18 mouse cellular contexts compared by ENCODE assay signal in the genomic region with DNA sequence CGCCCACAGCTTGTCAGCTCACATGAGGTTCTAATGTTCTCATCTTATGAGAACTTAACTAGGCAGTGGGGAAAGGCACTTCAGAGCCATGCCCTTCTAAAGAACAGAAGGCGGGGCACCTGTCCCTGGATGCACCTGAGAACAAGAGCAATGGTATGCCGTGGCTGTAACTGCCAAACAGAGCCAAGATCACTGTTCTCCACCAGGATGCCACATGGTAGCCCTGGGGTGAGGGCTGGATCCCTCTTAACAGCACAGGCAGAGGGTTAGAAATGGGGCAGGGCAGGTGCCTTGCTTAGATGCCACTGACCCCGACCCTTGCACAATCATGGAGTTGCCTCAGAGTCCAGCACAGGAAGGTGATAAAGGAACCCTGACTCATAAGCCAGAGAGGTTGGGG.
A peak's percentile ranks its signal among the peaks of the same experiment; 100 is the strongest.
DNase-seq lines count a peak whose midpoint lies in the region; ATAC-seq lines count a peak whose summit lies in the region.
"Had no signal": no experiment of that assay in that cellular context is flagged by ENCODE, and none has a peak within 500 bp of the region (broad histone marks: within the 10 kb centered on the region; RNA-seq: fewer than 3 reads in every experiment).

No protein-coding gene starts in this region.

- H3K4me2 ChIP-seq in liver, embryonic 11.5 days: no peak overlapping the region
- H3K4me2 ChIP-seq in liver, embryonic 13.5 days: no peak overlapping the region
- no peak overlapping the region for H3K4me2 ChIP-seq in lung, embryonic 16.5 days (ENCODE audit: low read depth, low read length)
- H3K4me2 ChIP-seq: hindbrain, embryonic 13.5 days; midbrain, embryonic 15.5 days; neural tube, embryonic 15.5 days had no signal

- ATAC-seq in liver, embryonic 11.5 days (replicated peaks; ENCODE audit: low FRiP score): no peak; the same call in 1 of the 2 replicates
- ATAC-seq in liver, embryonic 13.5 days (ENCODE audit: low read depth): peak; percentile 68
- 0 out of 2 replicates have a peak, but pooled peaks have one; percentile 20 for ATAC-seq in lung, embryonic 16.5 days (ENCODE audit: low read depth)
- ATAC-seq: midbrain, embryonic 15.5 days had no signal

- H3K4me1 ChIP-seq in liver, embryonic 11.5 days (replicated peaks; ENCODE audit: control insufficient read depth, insufficient read depth, low read length): peaks cover 3% of the 10 kb centered on the region; the same call in 1 of the 2 replicates
- H3K4me1 ChIP-seq in liver, embryonic 13.5 days (replicated peaks): peaks cover 21% of the 10 kb centered on the region
- H3K4me1 ChIP-seq in lung, embryonic 16.5 days (replicated peaks; ENCODE audit: control insufficient read depth, insufficient read depth, low read length): peaks cover 16% of the 10 kb centered on the region

- peak; percentile 25 for DNase-seq in liver
- no peak for DNase-seq in liver, embryonic 11.5 days (ENCODE audit: low spot score)
- no peak for DNase-seq in liver, embryonic 13.5 days
- DNase-seq in yolk sac, embryonic 10.5 days (ENCODE audit: low spot score): peak; percentile 67
- DNase-seq in right cerebral cortex, postnatal 36 days (ENCODE audit: low spot score in 2 of 2): no peak
- no peak for DNase-seq in spleen, postnatal 36 days (ENCODE audit: low spot score in 2 of 2)
- no peak for DNase-seq in cerebellum, postnatal 10 days
- DNase-seq: cerebellum, adult 11 months; cerebellum, postnatal 25 days; embryo, embryonic 11 days; heart, postnatal 14 days; right cerebral cortex, postnatal 25 days had no signal

- WGBS in liver, embryonic 11.5 days: 80% methylated on average over 4 of the region's 4 CpGs
- WGBS in liver, embryonic 13.5 days (ENCODE audit: insufficient replicate concordance): 53% methylated on average over 4 of the region's 4 CpGs
- WGBS in lung, embryonic 16.5 days: 69% methylated on average over 4 of the region's 4 CpGs

- no peaks in the 10 kb centered on the region for H3K27me3 ChIP-seq in liver, embryonic 11.5 days (replicated peaks; ENCODE audit: control insufficient read depth, insufficient read depth, low read length)
- H3K27me3 ChIP-seq in liver, embryonic 13.5 days: no peaks in the 10 kb centered on the region
- H3K27me3 ChIP-seq in lung, embryonic 16.5 days (ENCODE audit: control insufficient read depth, insufficient read depth, low read depth, low read length): no peaks in the 10 kb centered on the region
- H3K27me3 ChIP-seq: hindbrain, embryonic 13.5 days had no signal

- H3K36me3 ChIP-seq in liver, embryonic 11.5 days (ENCODE audit: control insufficient read depth, insufficient read depth, low read length): no peaks in the 10 kb centered on the region
- H3K36me3 ChIP-seq in liver, embryonic 13.5 days: no peaks in the 10 kb centered on the region
- H3K36me3 ChIP-seq in lung, embryonic 16.5 days (ENCODE audit: control insufficient read depth, insufficient read depth, low read length): peaks cover 6% of the 10 kb centered on the region; the same call in 1 of the 2 replicates
- H3K36me3 ChIP-seq: hindbrain, embryonic 13.5 days; midbrain, embryonic 15.5 days; neural tube, embryonic 15.5 days had no signal

- no peak overlapping the region for H3K9ac ChIP-seq in liver, embryonic 11.5 days (ENCODE audit: low read depth, low read length)
- no peak overlapping the region for H3K9ac ChIP-seq in liver, embryonic 13.5 days
- no peak overlapping the region for H3K9ac ChIP-seq in lung, embryonic 16.5 days (ENCODE audit: low read length)
- H3K9ac ChIP-seq: hindbrain, embryonic 13.5 days; midbrain, embryonic 15.5 days; neural tube, embryonic 15.5 days had no signal

- no peak overlapping the region for H3K27ac ChIP-seq in liver, embryonic 11.5 days (ENCODE audit: low read depth, low read length)
- H3K27ac ChIP-seq in liver, embryonic 13.5 days: no peak overlapping the region
- no peak overlapping the region for H3K27ac ChIP-seq in lung, embryonic 16.5 days (ENCODE audit: low read length)
- H3K27ac ChIP-seq: heart, embryonic 10.5 days; midbrain, embryonic 15.5 days; neural tube, embryonic 15.5 days had no signal

- no peaks in the 10 kb centered on the region for H3K9me3 ChIP-seq in liver, embryonic 11.5 days (ENCODE audit: control insufficient read depth, low read length)
- H3K9me3 ChIP-seq in liver, embryonic 13.5 days (replicated peaks): no peaks in the 10 kb centered on the region
- no peaks in the 10 kb centered on the region for H3K9me3 ChIP-seq in lung, embryonic 16.5 days (ENCODE audit: control insufficient read depth, low read length)
- H3K9me3 ChIP-seq: heart, embryonic 10.5 days; hindbrain, embryonic 13.5 days; midbrain, embryonic 15.5 days; neural tube, embryonic 15.5 days had no signal

- H3K4me3 ChIP-seq in liver, embryonic 11.5 days (ENCODE audit: low read depth, low read length): no peak overlapping the region
- H3K4me3 ChIP-seq in liver, embryonic 13.5 days (replicated peaks): no peak overlapping the region
- H3K4me3 ChIP-seq in lung, embryonic 16.5 days (ENCODE audit: low read length): no peak overlapping the region
- H3K4me3 ChIP-seq: heart, embryonic 10.5 days; hindbrain, embryonic 13.5 days; midbrain, embryonic 15.5 days; myocyte; neural tube, embryonic 15.5 days had no signal

Comparison
In these comparisons a context has a peak if more than half of its experiments do, and no peak if none do; other contexts are left out.
1. DNase-seq: peak in liver (single experiment) and yolk sac, embryonic 10.5 days (single experiment); none in liver, embryonic 11.5 days (single experiment), liver, embryonic 13.5 days (single experiment), right cerebral cortex, postnatal 36 days (0 of 2), spleen, postnatal 36 days (0 of 2) and cerebellum, postnatal 10 days (0 of 2).